Mouse (Mus musculus) neural tube, embryonic 15.5 days (tissue): ENCODE results near the gene Kdelr1. TPM values are rescaled to one million over a fixed set of nuclear protein-coding genes. Genes with fewer than 3 reads are reported as not detected.

Experiments
- ATAC-seq: fragments of 200-750 bp; cut with Nextera tagmentation; 2 replicates; pipeline ENCODE4 v1.8.0; 2017; ENCODE audit warnings: mild to moderate bottlenecking, moderate TSS enrichment, moderate library complexity; ENCODE audit not compliant: low FRiP score
- H3K27ac ChIP-seq: fragments of 300-500 bp; sonication (generic); replicated peaks from 2 replicates; pipeline ENCODE4 v1.5.1; 2015; ENCODE audit warnings: mild to moderate bottlenecking, inconsistent platforms
- H3K27me3 ChIP-seq: fragments of 300-500 bp; sonication (generic); replicated peaks from 2 replicates; pipeline ENCODE4 v1.6.1; 2015; ENCODE audit warnings: inconsistent platforms
- H3K36me3 ChIP-seq: fragments of 300-500 bp; sonication (generic); 2 replicates; pipeline ENCODE4 v1.6.1; 2015; ENCODE audit warnings: inconsistent platforms
- H3K4me1 ChIP-seq: fragments of 300-500 bp; sonication (generic); 2 replicates; pipeline ENCODE4 v1.6.1; 2015; ENCODE audit warnings: inconsistent platforms
- H3K4me2 ChIP-seq: fragments of 300-500 bp; sonication (generic); 2 replicates; pipeline ENCODE4 v1.6.1; 2015; ENCODE audit warnings: inconsistent platforms, mild to moderate bottlenecking, moderate library complexity
- H3K4me3 ChIP-seq: fragments of 300-500 bp; sonication (generic); replicated peaks from 2 replicates; pipeline ENCODE4 v1.5.1; 2015; ENCODE audit warnings: mild to moderate bottlenecking, inconsistent platforms
- H3K9ac ChIP-seq: fragments of 300-500 bp; sonication (generic); replicated peaks from 2 replicates; pipeline ENCODE4 v1.6.1; 2015; ENCODE audit warnings: mild to moderate bottlenecking, inconsistent platforms
- H3K9me3 ChIP-seq: fragments of 300-500 bp; sonication (generic); replicated peaks from 2 replicates; pipeline ENCODE4 v1.6.1; 2016; ENCODE audit warnings: inconsistent platforms
- WGBS: fragments of 180-500 bp; shearing (Covaris S2); methylation state at CpG from one replicate; pipeline ENCODE4 v1.1.7; 2015; ENCODE audit warnings: mixed read lengths; 5-methylcytosine and 5-hydroxymethylcytosine counted together
- polyA plus RNA-seq: library from polyadenylated mRNA; unstranded; fragments of >200 nt; fragmentation: Nextera tagmentation; extraction: Ambion mirVana; gene quantifications from 2 replicates; pipeline ENCODE4 v1.2.1, GENCODE M21; 2015

The Kdelr1 gene
- polyA plus RNA-seq, 1 experiment from 2014 or later: 65.9 TPM

GRCm38 (mm10) chr7:45853089-45853488 is 19.5 kb upstream of the Kdelr1 start:
- no peak overlapping the region for H3K4me2 ChIP-seq
- H3K27ac ChIP-seq: no peak overlapping the region
- H3K4me1 ChIP-seq: peaks cover 14% of the 10 kb centered on the region
- no peak overlapping the region for H3K9ac ChIP-seq
- H3K4me3 ChIP-seq: no peak overlapping the region
- H3K9me3 ChIP-seq: no peaks in the 10 kb centered on the region
- H3K36me3 ChIP-seq: 0 out of 2 replicates have a peak, but pooled peaks cover 2% of the 10 kb centered on the region
- ATAC-seq: no peak
- peaks cover 3% of the 10 kb centered on the region; the same call in 1 of the 2 replicates for H3K27me3 ChIP-seq
- 78% methylated on average over 12 of the region's 12 CpGs for WGBS

GRCm38 (mm10) chr7:45856950-45857901 is 15.3 kb upstream of the Kdelr1 start:
- H3K36me3 ChIP-seq: 0 out of 2 replicates have a peak, but pooled peaks cover 2% of the 10 kb centered on the region
- H3K27me3 ChIP-seq: peaks cover 15% of the 10 kb centered on the region
- H3K9me3 ChIP-seq: no peaks in the 10 kb centered on the region
- H3K4me2 ChIP-seq: peak overlapping the region; percentile 57
- peaks cover 14% of the 10 kb centered on the region for H3K4me1 ChIP-seq
- 0 out of 2 replicates have a peak, but pooled peaks have one; percentile 14 for ATAC-seq
- H3K27ac ChIP-seq: no peak overlapping the region
- WGBS: 5% methylated on average over 30 of the region's 30 CpGs
- peak overlapping the region; percentile 30 for H3K4me3 ChIP-seq
- peak overlapping the region; percentile 43 for H3K9ac ChIP-seq

- H3K4me2 ChIP-seq: no peak overlapping the region
- H3K27ac ChIP-seq: no peak overlapping the region
- no peaks in the 10 kb centered on the region for H3K9me3 ChIP-seq
- WGBS: 72% methylated on average over 4 of the region's 4 CpGs
- H3K4me3 ChIP-seq: no peak overlapping the region
- 0 out of 2 replicates have a peak, but pooled peaks cover 2% of the 10 kb centered on the region for H3K36me3 ChIP-seq
- peaks cover 14% of the 10 kb centered on the region for H3K4me1 ChIP-seq
- peaks cover 15% of the 10 kb centered on the region for H3K27me3 ChIP-seq
- no peak for ATAC-seq
- no peak overlapping the region for H3K9ac ChIP-seq
Observed at GRCm38 (mm10) chr7:45859008-45859407, 13.6 kb upstream of the Kdelr1 start.

GRCm38 (mm10) chr7:45862804-45863203 is 9.8 kb upstream of the Kdelr1 start:
- Histone ChIP-seq H3K4me3 (no peak overlapping the region), H3K36me3 (no peaks in the 10 kb centered on the region), H3K9me3 (no peaks in the 10 kb centered on the region), H3K4me2 (no peak overlapping the region), H3K9ac (no peak overlapping the region), H3K27ac (no peak overlapping the region), H3K4me1 (peaks cover 18% of the 10 kb centered on the region), H3K27me3 (peaks cover 12% of the 10 kb centered on the region)
- ATAC-seq: no peak
- 90% methylated on average over 7 of the region's 7 CpGs for WGBS

GRCm38 (mm10) chr7:45864435-45864834 is 8.1 kb upstream of the Kdelr1 start:
- no peaks in the 10 kb centered on the region for H3K9me3 ChIP-seq
- no peak overlapping the region for H3K4me3 ChIP-seq
- no peak overlapping the region for H3K9ac ChIP-seq
- H3K4me2 ChIP-seq: no peak overlapping the region
- H3K36me3 ChIP-seq: no peaks in the 10 kb centered on the region
- no peaks in the 10 kb centered on the region; the same call in none of the 2 replicates for H3K27me3 ChIP-seq
- 52% methylated on average over 3 of the region's 3 CpGs for WGBS
- no peak overlapping the region for H3K27ac ChIP-seq
- peaks cover 31% of the 10 kb centered on the region for H3K4me1 ChIP-seq
- ATAC-seq: no peak

- Histone ChIP-seq H3K9me3 (no peaks in the 10 kb centered on the region), H3K4me2 (peak overlapping the region; percentile 72), H3K36me3 (no peaks in the 10 kb centered on the region), H3K27ac (peak overlapping the region; percentile 73), H3K9ac (peak overlapping the region; percentile 73), H3K4me1 (peaks cover 49% of the 10 kb centered on the region), H3K4me3 (peak overlapping the region; percentile 63), H3K27me3 (no peaks in the 10 kb centered on the region; the same call in 1 of the 2 replicates)
- 1% methylated on average over 115 of the region's 117 CpGs for WGBS
- ATAC-seq: peak; percentile 42
Observed at GRCm38 (mm10) chr7:45865925-45866910, 6.4 kb upstream of the Kdelr1 start.

- Histone ChIP-seq H3K4me1 (peaks cover 53% of the 10 kb centered on the region), H3K9ac (peak overlapping the region; percentile 71; the same call in 1 of the 2 replicates), H3K36me3 (no peaks in the 10 kb centered on the region), H3K9me3 (no peaks in the 10 kb centered on the region), H3K27me3 (no peaks in the 10 kb centered on the region; the same call in 1 of the 2 replicates), H3K27ac (no peak overlapping the region), H3K4me3 (peak overlapping the region; percentile 63), H3K4me2 (peak overlapping the region; percentile 72)
- whole genome bisulfite sequencing: 8% methylated on average over 2 of the region's 2 CpGs
- ATAC-seq: no peak
Observed at GRCm38 (mm10) chr7:45867871-45868270, 4.7 kb upstream of the Kdelr1 start.

GRCm38 (mm10) chr7:45869107-45869670 is 3.4 kb upstream of the Kdelr1 start:
- Histone ChIP-seq H3K36me3 (no peaks in the 10 kb centered on the region; the same call in 1 of the 2 replicates), H3K4me1 (peaks cover 61% of the 10 kb centered on the region), H3K9ac (peak overlapping the region; percentile 71), H3K9me3 (no peaks in the 10 kb centered on the region), H3K27me3 (no peaks in the 10 kb centered on the region; the same call in 1 of the 2 replicates), H3K4me3 (peak overlapping the region; percentile 63), H3K4me2 (peak overlapping the region; percentile 72), H3K27ac (peak overlapping the region; percentile 75; the same call in 1 of the 2 replicates)
- no peak for ATAC-seq
- 10% methylated on average over 8 of the region's 8 CpGs for WGBS

GRCm38 (mm10) chr7:45869787-45870186 is 2.8 kb upstream of the Kdelr1 start:
- no peaks in the 10 kb centered on the region for H3K9me3 ChIP-seq
- H3K36me3 ChIP-seq: peaks cover 4% of the 10 kb centered on the region
- H3K27me3 ChIP-seq: no peaks in the 10 kb centered on the region; the same call in 1 of the 2 replicates
- peak overlapping the region; percentile 75 for H3K27ac ChIP-seq
- H3K4me2 ChIP-seq: peak overlapping the region; percentile 72
- peak overlapping the region; percentile 71 for H3K9ac ChIP-seq
- under 1% methylated on average over 14 of the region's 14 CpGs for WGBS
- 0 out of 2 replicates have a peak, but pooled peaks have one; percentile 2 for ATAC-seq
- H3K4me1 ChIP-seq: peaks cover 67% of the 10 kb centered on the region
- H3K4me3 ChIP-seq: peak overlapping the region; percentile 63

GRCm38 (mm10) chr7:45870282-45871058 is 2.1 kb upstream of the Kdelr1 start:
- Histone ChIP-seq H3K4me1 (peaks cover 72% of the 10 kb centered on the region), H3K27ac (peak overlapping the region; percentile 75), H3K4me3 (peak overlapping the region; percentile 63), H3K36me3 (peaks cover 5% of the 10 kb centered on the region), H3K9ac (peak overlapping the region; percentile 71), H3K4me2 (peak overlapping the region; percentile 72), H3K27me3 (no peaks in the 10 kb centered on the region; the same call in 1 of the 2 replicates), H3K9me3 (no peaks in the 10 kb centered on the region)
- 2% methylated on average over 30 of the region's 30 CpGs for WGBS
- peak; percentile 7; the same call in 1 of the 2 replicates for ATAC-seq
